ENCODE assay signal across 13 mouse cellular contexts in the genomic region with DNA sequence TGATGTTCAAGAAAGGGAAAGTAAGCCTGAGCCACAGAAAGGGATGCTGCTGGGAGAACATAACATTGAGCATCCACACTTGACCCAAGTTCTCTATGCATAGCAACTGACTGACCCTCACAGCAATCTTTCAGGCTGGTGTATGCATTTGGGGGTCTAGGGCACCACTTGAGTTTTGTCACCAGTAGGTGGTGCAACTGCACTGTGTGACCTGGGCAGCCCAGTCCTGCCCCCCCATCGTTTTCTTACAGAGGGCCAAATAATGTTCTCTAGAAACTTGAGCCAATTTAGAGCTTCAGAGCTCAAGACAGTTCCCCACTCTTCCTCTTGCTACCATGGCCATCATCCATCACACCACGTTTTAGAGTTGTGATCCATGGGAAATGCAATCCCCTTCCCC. TPM values are rescaled to one million over a fixed set of nuclear protein-coding genes. Genes with fewer than 3 reads are reported as not detected.
DNase-seq lines count a peak whose midpoint lies in the region; ATAC-seq and TF ChIP-seq lines count a peak whose summit lies in the region.
"Had no signal": no experiment of that assay in that cellular context is flagged by ENCODE, and none has a peak within 500 bp of the region (broad histone marks: within the 10 kb centered on the region; RNA-seq: fewer than 3 reads in every experiment).

No protein-coding gene starts in this region.

- H3K27ac ChIP-seq in heart, adult 2 months = no peak overlapping the region
- no peak overlapping the region for H3K27ac ChIP-seq in liver, embryonic 14.5 days
- no peak overlapping the region for H3K27ac ChIP-seq in liver, embryonic 12.5 days
- H3K27ac ChIP-seq: neural tube, embryonic 15.5 days had no signal

- DNase-seq in heart, adult 2 months = no peak
- no peak for DNase-seq in heart, postnatal 36 days
- no peak for DNase-seq in liver, embryonic 14.5 days (ENCODE audit: low read depth in 3 of 3, low spot score in 3 of 3)
- peak; percentile 17 for DNase-seq in brain, adult 2 months (ENCODE audit: low read depth, low spot score)
- peak; percentile 20 for DNase-seq in retina, postnatal 1 day
- no peak for DNase-seq in urinary bladder, postnatal 14 days (ENCODE audit: low spot score)
- no peak for DNase-seq in yolk sac, embryonic 10.5 days (ENCODE audit: low spot score)

- no peaks in the 10 kb centered on the region for H3K9me3 ChIP-seq in liver, embryonic 14.5 days (ENCODE audit: control insufficient read depth, low read length)
- no peaks in the 10 kb centered on the region for H3K9me3 ChIP-seq in liver, embryonic 12.5 days (replicated peaks)
- H3K9me3 ChIP-seq: neural tube, embryonic 15.5 days had no signal

- TF ChIP-seq CTCF in heart, adult 2 months (IDR thresholded peaks at IDR 0.05) = peak; percentile 36
- TF ChIP-seq CTCF in liver, embryonic 14.5 days (IDR thresholded peaks at IDR 0.05; ENCODE audit: low read depth) = peak; percentile 34

- H3K27me3 ChIP-seq in heart, adult 2 months (ENCODE audit: control insufficient read depth, insufficient read depth, low read length) = no peaks in the 10 kb centered on the region
- no peaks in the 10 kb centered on the region for H3K27me3 ChIP-seq in liver, embryonic 14.5 days (ENCODE audit: control insufficient read depth, insufficient read depth, low read length)
- no peaks in the 10 kb centered on the region for H3K27me3 ChIP-seq in liver, embryonic 12.5 days (replicated peaks)
- H3K27me3 ChIP-seq: neural tube, embryonic 15.5 days had no signal

- no peak overlapping the region for H3K9ac ChIP-seq in heart, adult 2 months (ENCODE audit: low read depth, low read length)
- no peak overlapping the region for H3K9ac ChIP-seq in liver, embryonic 14.5 days (replicated peaks)
- H3K9ac ChIP-seq in liver, embryonic 12.5 days = no peak overlapping the region
- H3K9ac ChIP-seq: neural tube, embryonic 15.5 days had no signal

- no peak for TF ChIP-seq POLR2A in heart, adult 2 months (IDR thresholded peaks at IDR 0.05; ENCODE audit: insufficient read depth, low read depth, low read length)

- H3K79me2 ChIP-seq in heart, adult 2 months (replicated peaks; ENCODE audit: control insufficient read depth, insufficient read depth, low read length) = no peaks in the 10 kb centered on the region

- H3K36me3 ChIP-seq in heart, adult 2 months (ENCODE audit: control insufficient read depth, insufficient read depth, low read length) = no peaks in the 10 kb centered on the region
- H3K36me3 ChIP-seq in liver, embryonic 14.5 days (replicated peaks; ENCODE audit: control insufficient read depth, insufficient read depth, low read depth) = no peaks in the 10 kb centered on the region
- peaks cover 19% of the 10 kb centered on the region for H3K36me3 ChIP-seq in liver, embryonic 12.5 days

- intact Hi-C loops in heart, adult 2 months (cut with DNase I) = no loop called here
- intact Hi-C loops in heart, postnatal 36 days (cut with DNase I) = no loop called here

- 22% methylated on average over 2 of the region's 2 CpGs for WGBS in heart, adult 2 months
- 40% methylated on average over 2 of the region's 2 CpGs for WGBS in liver, embryonic 14.5 days (ENCODE audit: insufficient replicate concordance)
- 21% methylated on average over 2 of the region's 2 CpGs for WGBS in liver, embryonic 12.5 days (ENCODE audit: insufficient replicate concordance)

- ATAC-seq in liver, embryonic 14.5 days (ENCODE audit: insufficient read depth) = no peak
- ATAC-seq in liver, embryonic 12.5 days = no peak

- no peak overlapping the region for H3K4me2 ChIP-seq in liver, embryonic 14.5 days (ENCODE audit: low read depth)
- no peak overlapping the region for H3K4me2 ChIP-seq in liver, embryonic 12.5 days
- H3K4me2 ChIP-seq: midbrain, embryonic 11.5 days; neural tube, embryonic 15.5 days had no signal

- no peak for TF ChIP-seq EP300 in heart, adult 2 months (IDR thresholded peaks at IDR 0.05; ENCODE audit: insufficient read depth, low read depth, low read length)
- TF ChIP-seq EP300 in liver, embryonic 14.5 days (IDR thresholded peaks at IDR 0.05; ENCODE audit: low read depth) = no peak

- H3K4me1 ChIP-seq in heart, adult 2 months (ENCODE audit: control insufficient read depth, insufficient read depth, low read length) = no peaks in the 10 kb centered on the region
- no peaks in the 10 kb centered on the region for H3K4me1 ChIP-seq in liver, embryonic 14.5 days (replicated peaks; ENCODE audit: control insufficient read depth in 2 of 2, insufficient read depth in 2 of 2, low read length in 1 of 2)
- no peaks in the 10 kb centered on the region for H3K4me1 ChIP-seq in liver, embryonic 12.5 days
- H3K4me1 ChIP-seq: neural tube, embryonic 15.5 days had no signal

- no peak overlapping the region for H3K4me3 ChIP-seq in heart, adult 2 months
- H3K4me3 ChIP-seq in liver, embryonic 14.5 days (ENCODE audit: insufficient read depth in 1 of 2, low read depth in 2 of 2, low read length in 2 of 2) = no peak overlapping the region
- H3K4me3 ChIP-seq in liver, embryonic 12.5 days = no peak overlapping the region
- H3K4me3 ChIP-seq: neural tube, embryonic 15.5 days had no signal

RNA-seq across cellular contexts. Expression of a gene that starts 42.3 kb away (rescaled TPM):
- 1 to 10 TPM; 4.2 to 4.6 TPM for total RNA-seq in heart, adult 2 months (2021)
- polyA plus RNA-seq in heart, adult 2 months (2012; rRNA removed) = 2.0 and 3.2 TPM in 2 replicates
- 1 to 10 TPM; 3.6 to 5.8 TPM for total RNA-seq in heart, postnatal 36 days (2021)
- polyA plus RNA-seq in liver, embryonic 14.5 days (2012; rRNA removed) = 0.39 and 0.47 TPM in 2 replicates
- 0.38 and 0.59 TPM in 2 replicates for polyA plus RNA-seq in liver, embryonic 14.5 days (2014; fragmentation: Nextera tagmentation; extraction: Ambion mirVana)
- polyA plus RNA-seq in liver, embryonic 12.5 days (2016; fragmentation: Nextera tagmentation; extraction: Ambion mirVana) = 2.9 and 3.1 TPM in 2 replicates

RNA-seq across cellular contexts. Expression of a gene that starts 45.5 kb away (rescaled TPM):
- not detected for total RNA-seq in heart, adult 2 months (2021)
- polyA plus RNA-seq in heart, adult 2 months (2012; rRNA removed) = 1.2 TPM in 1 of 2 replicates, not detected in the other
- not detected for total RNA-seq in heart, postnatal 36 days (2021)
- not detected in 2 replicates for polyA plus RNA-seq in liver, embryonic 14.5 days (2012; rRNA removed)
- polyA plus RNA-seq in liver, embryonic 14.5 days (2014; fragmentation: Nextera tagmentation; extraction: Ambion mirVana) = 0.06 TPM in 1 of 2 replicates, not detected in the other
- polyA plus RNA-seq in liver, embryonic 12.5 days (2016; fragmentation: Nextera tagmentation; extraction: Ambion mirVana) = 0.12 TPM in 1 of 2 replicates, not detected in the other
- total RNA-seq: gastrocnemius, adult 8-10 months had no signal
- polyA plus RNA-seq: limb, embryonic 14.5 days; midbrain, embryonic 11.5 days; neural tube, embryonic 15.5 days had no signal

RNA-seq across cellular contexts. Expression of a gene that starts 59.3 kb away (rescaled TPM):
- not detected for total RNA-seq in heart, adult 2 months (2021)
- not detected in 2 replicates for polyA plus RNA-seq in heart, adult 2 months (2012; rRNA removed)
- not detected for total RNA-seq in heart, postnatal 36 days (2021)
- polyA plus RNA-seq in liver, embryonic 14.5 days (2012; rRNA removed) = not detected in 2 replicates
- not detected in 2 replicates for polyA plus RNA-seq in liver, embryonic 14.5 days (2014; fragmentation: Nextera tagmentation; extraction: Ambion mirVana)
- polyA plus RNA-seq in liver, embryonic 12.5 days (2016; fragmentation: Nextera tagmentation; extraction: Ambion mirVana) = not detected in 2 replicates
- total RNA-seq: gastrocnemius, adult 8-10 months; heart, postnatal 25 days had no signal
- polyA plus RNA-seq: limb, embryonic 14.5 days; midbrain, embryonic 11.5 days; neural tube, embryonic 15.5 days had no signal

Comparison
In these comparisons a context has a peak if more than half of its experiments do, and no peak if none do; other contexts are left out.
1. DNase-seq: peak in brain, adult 2 months (single experiment) and retina, postnatal 1 day (single experiment); none in heart, adult 2 months (0 of 2), heart, postnatal 36 days (0 of 2), liver, embryonic 14.5 days (0 of 3), urinary bladder, postnatal 14 days (single experiment) and yolk sac, embryonic 10.5 days (single experiment).